Mouse (Mus musculus): ENCODE data around the gene Ccdc9. TPM values are rescaled to one million over a fixed set of nuclear protein-coding genes. Genes with fewer than 3 reads are reported as not detected.
A peak's percentile ranks its signal among the peaks of the same experiment; 100 is the strongest.

Gene Ccdc9
- polyA plus RNA-seq, 1 experiment, result 66.0 TPM

- TF ChIP-seq CTCF (IDR thresholded peaks at IDR 0.05; ENCODE audit: borderline replicate concordance, insufficient read depth, low read length), result peak; percentile 96
- peak; percentile 64 for TF ChIP-seq POLR2A (IDR thresholded peaks at IDR 0.05; ENCODE audit: low read depth, low read length)
- H3K27ac ChIP-seq (ENCODE audit: insufficient read depth, low read length), result peak overlapping the region; percentile 99
- H3K4me1 ChIP-seq (ENCODE audit: control insufficient read depth, insufficient read depth, low read length), result peaks cover 13% of the 10 kb centered on the region
- H3K4me3 ChIP-seq (ENCODE audit: insufficient read depth, low read length), result peak overlapping the region; percentile 31; the same call in 1 of the 2 replicates
These were observed 8.2 kb upstream of the Ccdc9 start for GRCm38 (mm10) chr7:16294837-16295236.

GRCm38 (mm10) chr7:16294346-16294745 is 7.8 kb upstream of the Ccdc9 start:
- Histone ChIP-seq H3K27ac (ENCODE audit: insufficient read depth, low read length) (peak overlapping the region; percentile 96), H3K4me1 (ENCODE audit: control insufficient read depth, insufficient read depth, low read length) (peaks cover 13% of the 10 kb centered on the region), H3K4me3 (ENCODE audit: insufficient read depth, low read length) (no peak overlapping the region)
- no peak for TF ChIP-seq POLR2A (IDR thresholded peaks at IDR 0.05; ENCODE audit: low read depth, low read length)
- TF ChIP-seq CTCF (IDR thresholded peaks at IDR 0.05; ENCODE audit: borderline replicate concordance, insufficient read depth, low read length), result no peak

- Histone ChIP-seq H3K4me1 (ENCODE audit: control insufficient read depth, insufficient read depth, low read length) (no peaks in the 10 kb centered on the region), H3K27ac (ENCODE audit: insufficient read depth, low read length) (no peak overlapping the region), H3K4me3 (ENCODE audit: insufficient read depth, low read length) (no peak overlapping the region)
- TF ChIP-seq POLR2A (IDR thresholded peaks at IDR 0.05; ENCODE audit: low read depth, low read length) (no peak), CTCF (IDR thresholded peaks at IDR 0.05; ENCODE audit: borderline replicate concordance, insufficient read depth, low read length) (no peak)
These were observed 1.2 kb upstream of the Ccdc9 start for GRCm38 (mm10) chr7:16287791-16288190.

- H3K27ac ChIP-seq (ENCODE audit: insufficient read depth, low read length), result peak overlapping the region; percentile 80
- H3K4me3 ChIP-seq (ENCODE audit: insufficient read depth, low read length), result peak overlapping the region; percentile 23
- H3K4me1 ChIP-seq (ENCODE audit: control insufficient read depth, insufficient read depth, low read length), result no peaks in the 10 kb centered on the region
- TF ChIP-seq CTCF (IDR thresholded peaks at IDR 0.05; ENCODE audit: borderline replicate concordance, insufficient read depth, low read length) (no peak), POLR2A (IDR thresholded peaks at IDR 0.05; ENCODE audit: low read depth, low read length) (no peak)
These were observed 421 bp upstream of the Ccdc9 start for GRCm38 (mm10) chr7:16287016-16287415.

- TF ChIP-seq POLR2A (IDR thresholded peaks at IDR 0.05; ENCODE audit: low read depth, low read length) (no peak; the same call in 1 of the 2 replicates), CTCF (IDR thresholded peaks at IDR 0.05; ENCODE audit: borderline replicate concordance, insufficient read depth, low read length) (no peak)
- Histone ChIP-seq H3K27ac (ENCODE audit: insufficient read depth, low read length) (peak overlapping the region; percentile 59), H3K4me3 (ENCODE audit: insufficient read depth, low read length) (peak overlapping the region; percentile 57), H3K4me1 (ENCODE audit: control insufficient read depth, insufficient read depth, low read length) (no peaks in the 10 kb centered on the region)
These were observed 1.1 kb downstream of the Ccdc9 start for GRCm38 (mm10) chr7:16285450-16286025.

- Histone ChIP-seq H3K4me3 (ENCODE audit: insufficient read depth, low read length) (peak overlapping the region; percentile 57; the same call in 1 of the 2 replicates), H3K27ac (ENCODE audit: insufficient read depth, low read length) (peak overlapping the region; percentile 59; the same call in 1 of the 2 replicates), H3K4me1 (ENCODE audit: control insufficient read depth, insufficient read depth, low read length) (no peaks in the 10 kb centered on the region)
- no peak for TF ChIP-seq POLR2A (IDR thresholded peaks at IDR 0.05; ENCODE audit: low read depth, low read length)
- no peak for TF ChIP-seq CTCF (IDR thresholded peaks at IDR 0.05; ENCODE audit: borderline replicate concordance, insufficient read depth, low read length)
These were observed 1.7 kb downstream of the Ccdc9 start for GRCm38 (mm10) chr7:16284904-16285303.

GRCm38 (mm10) chr7:16284001-16284400 is 2.6 kb downstream of the Ccdc9 start:
- Histone ChIP-seq H3K27ac (ENCODE audit: insufficient read depth, low read length) (no peak overlapping the region), H3K4me3 (ENCODE audit: insufficient read depth, low read length) (no peak overlapping the region), H3K4me1 (ENCODE audit: control insufficient read depth, insufficient read depth, low read length) (no peaks in the 10 kb centered on the region)
- TF ChIP-seq CTCF (IDR thresholded peaks at IDR 0.05; ENCODE audit: borderline replicate concordance, insufficient read depth, low read length) (no peak), POLR2A (IDR thresholded peaks at IDR 0.05; ENCODE audit: low read depth, low read length) (no peak)

- Histone ChIP-seq H3K4me3 (ENCODE audit: insufficient read depth, low read length) (no peak overlapping the region), H3K27ac (ENCODE audit: insufficient read depth, low read length) (no peak overlapping the region), H3K4me1 (ENCODE audit: control insufficient read depth, insufficient read depth, low read length) (no peaks in the 10 kb centered on the region)
- TF ChIP-seq CTCF (IDR thresholded peaks at IDR 0.05; ENCODE audit: borderline replicate concordance, insufficient read depth, low read length) (no peak), POLR2A (IDR thresholded peaks at IDR 0.05; ENCODE audit: low read depth, low read length) (no peak)
These were observed 4.3 kb downstream of the Ccdc9 start for GRCm38 (mm10) chr7:16282334-16282733.

GRCm38 (mm10) chr7:16280721-16281120 is 5.9 kb downstream of the Ccdc9 start:
- TF ChIP-seq CTCF (IDR thresholded peaks at IDR 0.05; ENCODE audit: borderline replicate concordance, insufficient read depth, low read length) (no peak), POLR2A (IDR thresholded peaks at IDR 0.05; ENCODE audit: low read depth, low read length) (no peak)
- Histone ChIP-seq H3K27ac (ENCODE audit: insufficient read depth, low read length) (no peak overlapping the region), H3K4me3 (ENCODE audit: insufficient read depth, low read length) (no peak overlapping the region), H3K4me1 (ENCODE audit: control insufficient read depth, insufficient read depth, low read length) (no peaks in the 10 kb centered on the region)
